Mouse (Mus musculus): ENCODE measurements around the gene Mok. TPM values are rescaled to one million over a fixed set of nuclear protein-coding genes. Genes with fewer than 3 reads are reported as not detected.
A peak's percentile ranks its signal among the peaks of the same experiment; 100 is the strongest.
"Not testable (repeated sequence)": the region's sequence is repeated elsewhere in the genome, so short reads cannot be mapped to it uniquely, and the experiment has no call there.

The Mok gene
- polyA plus RNA-seq, 1 experiment from 2014 or later: 5.7 TPM

DNA sequence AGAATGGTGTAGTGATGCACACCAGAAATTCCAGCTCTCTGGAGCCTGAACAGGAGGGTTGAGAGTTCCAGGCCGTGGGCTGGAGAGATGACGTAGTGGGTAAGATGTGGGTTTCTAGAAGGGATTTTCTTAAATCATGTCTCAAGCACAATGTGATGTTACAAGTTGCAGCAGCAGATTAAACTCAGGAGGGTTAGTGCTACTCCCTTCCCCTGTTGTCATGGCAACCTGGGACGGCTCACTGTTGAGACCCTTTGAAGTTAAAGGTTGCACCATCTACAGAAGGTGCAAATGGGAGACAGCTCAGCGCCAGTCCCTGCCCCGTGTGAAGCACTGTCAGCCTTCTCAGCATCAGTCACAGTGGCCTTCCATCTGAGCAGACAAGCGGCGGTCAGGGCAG is 20.5 kb upstream of the Mok start:
- H3K4me3 ChIP-seq: no peak overlapping the region
- H3K9me3 ChIP-seq: no peaks in the 10 kb centered on the region
- no peak for ATAC-seq (ENCODE audit: low FRiP score, low read depth)
- peaks cover 71% of the 10 kb centered on the region for H3K36me3 ChIP-seq
- no peaks in the 10 kb centered on the region for H3K4me1 ChIP-seq
- H3K27ac ChIP-seq: no peak overlapping the region
- 31% methylated on average over 7 of the region's 7 CpGs for WGBS
- no peaks in the 10 kb centered on the region for H3K27me3 ChIP-seq
- H3K9ac ChIP-seq: no peak overlapping the region; the same call in 1 of the 2 replicates
- H3K4me2 ChIP-seq (replicated peaks): no peak overlapping the region

DNA sequence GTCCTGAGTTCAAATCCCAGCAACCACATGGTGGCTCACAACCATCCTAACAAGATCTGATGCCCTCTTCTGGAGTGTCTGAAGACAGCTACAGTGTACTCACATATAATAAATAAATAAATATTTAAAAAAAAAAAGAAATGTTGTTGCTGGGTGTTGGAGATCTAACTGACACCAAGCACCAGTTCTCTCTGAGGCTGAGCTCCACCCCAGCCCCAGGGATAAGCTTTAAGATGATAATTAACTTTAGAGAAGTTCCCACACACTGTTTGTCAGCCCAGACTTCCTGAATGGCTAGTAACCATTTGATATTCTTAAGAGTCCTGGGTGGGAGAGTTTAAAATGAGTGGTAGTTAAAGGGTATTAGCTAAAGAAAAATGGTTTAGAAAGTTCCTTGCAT is 19.6 kb upstream of the Mok start:
- no peaks in the 10 kb centered on the region for H3K9me3 ChIP-seq
- no peak overlapping the region for H3K4me3 ChIP-seq
- no peak overlapping the region for H3K9ac ChIP-seq
- no peak overlapping the region for H3K27ac ChIP-seq
- no peak for ATAC-seq (ENCODE audit: low FRiP score, low read depth)
- no peak overlapping the region for H3K4me2 ChIP-seq (replicated peaks)
- H3K27me3 ChIP-seq: no peaks in the 10 kb centered on the region
- peaks cover 71% of the 10 kb centered on the region for H3K36me3 ChIP-seq
- no peaks in the 10 kb centered on the region for H3K4me1 ChIP-seq

DNA sequence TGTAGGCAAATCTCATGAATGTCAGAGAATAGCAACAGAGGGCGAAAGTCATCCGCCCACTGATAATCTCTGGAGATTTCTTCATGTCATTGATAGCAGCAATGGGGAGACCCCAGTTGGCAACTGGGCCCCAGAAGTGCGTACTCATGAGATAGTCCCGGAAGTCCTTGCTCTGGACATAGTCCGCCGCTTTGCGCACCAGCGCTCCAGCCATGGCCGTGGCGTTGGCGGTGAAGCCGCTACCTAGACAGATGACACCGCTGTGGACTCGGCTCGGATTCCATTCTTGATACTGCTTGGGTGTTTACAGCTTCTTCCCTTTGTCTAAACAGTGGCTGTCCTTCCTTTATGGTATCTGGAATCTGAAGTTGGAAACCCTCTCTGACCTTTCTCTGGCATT is 17.9 kb upstream of the Mok start:
- H3K4me1 ChIP-seq; H3K9ac ChIP-seq; H3K4me3 ChIP-seq; H3K27me3 ChIP-seq; H3K9me3 ChIP-seq; H3K4me2 ChIP-seq (replicated peaks); H3K27ac ChIP-seq; ATAC-seq (ENCODE audit: low FRiP score, low read depth): not testable (repeated sequence)
- WGBS: 96% methylated on average over 15 of the region's 15 CpGs
- H3K36me3 ChIP-seq: peaks cover 63% of the 10 kb centered on the region

DNA sequence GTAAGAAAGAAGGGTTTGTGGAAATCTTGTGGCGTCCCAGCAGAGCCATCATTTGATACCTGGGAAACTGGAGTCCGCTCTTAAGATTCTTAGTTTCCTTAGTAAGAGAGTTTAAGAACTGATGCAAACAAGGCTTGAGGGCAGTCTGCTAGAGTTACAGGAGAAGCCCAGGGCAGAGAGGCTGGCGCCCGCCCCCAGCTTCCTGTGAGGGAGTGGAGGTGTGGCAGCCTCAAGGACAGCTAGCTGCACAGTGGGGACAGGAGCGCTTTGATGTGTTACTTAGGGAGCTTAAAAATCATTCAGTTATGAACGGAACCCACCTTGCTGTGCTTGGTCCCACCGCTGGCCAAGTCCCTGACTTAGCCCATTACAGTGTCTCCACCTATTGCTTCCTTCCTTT is 16.5 kb upstream of the Mok start:
- H3K27ac ChIP-seq: no peak overlapping the region
- H3K4me3 ChIP-seq: no peak overlapping the region
- ATAC-seq (ENCODE audit: low FRiP score, low read depth): no peak
- H3K9ac ChIP-seq: no peak overlapping the region
- WGBS: 71% methylated on average over 7 of the region's 7 CpGs
- no peaks in the 10 kb centered on the region for H3K4me1 ChIP-seq
- H3K4me2 ChIP-seq (replicated peaks): no peak overlapping the region
- no peaks in the 10 kb centered on the region for H3K27me3 ChIP-seq
- no peaks in the 10 kb centered on the region for H3K9me3 ChIP-seq
- peaks cover 55% of the 10 kb centered on the region for H3K36me3 ChIP-seq

DNA sequence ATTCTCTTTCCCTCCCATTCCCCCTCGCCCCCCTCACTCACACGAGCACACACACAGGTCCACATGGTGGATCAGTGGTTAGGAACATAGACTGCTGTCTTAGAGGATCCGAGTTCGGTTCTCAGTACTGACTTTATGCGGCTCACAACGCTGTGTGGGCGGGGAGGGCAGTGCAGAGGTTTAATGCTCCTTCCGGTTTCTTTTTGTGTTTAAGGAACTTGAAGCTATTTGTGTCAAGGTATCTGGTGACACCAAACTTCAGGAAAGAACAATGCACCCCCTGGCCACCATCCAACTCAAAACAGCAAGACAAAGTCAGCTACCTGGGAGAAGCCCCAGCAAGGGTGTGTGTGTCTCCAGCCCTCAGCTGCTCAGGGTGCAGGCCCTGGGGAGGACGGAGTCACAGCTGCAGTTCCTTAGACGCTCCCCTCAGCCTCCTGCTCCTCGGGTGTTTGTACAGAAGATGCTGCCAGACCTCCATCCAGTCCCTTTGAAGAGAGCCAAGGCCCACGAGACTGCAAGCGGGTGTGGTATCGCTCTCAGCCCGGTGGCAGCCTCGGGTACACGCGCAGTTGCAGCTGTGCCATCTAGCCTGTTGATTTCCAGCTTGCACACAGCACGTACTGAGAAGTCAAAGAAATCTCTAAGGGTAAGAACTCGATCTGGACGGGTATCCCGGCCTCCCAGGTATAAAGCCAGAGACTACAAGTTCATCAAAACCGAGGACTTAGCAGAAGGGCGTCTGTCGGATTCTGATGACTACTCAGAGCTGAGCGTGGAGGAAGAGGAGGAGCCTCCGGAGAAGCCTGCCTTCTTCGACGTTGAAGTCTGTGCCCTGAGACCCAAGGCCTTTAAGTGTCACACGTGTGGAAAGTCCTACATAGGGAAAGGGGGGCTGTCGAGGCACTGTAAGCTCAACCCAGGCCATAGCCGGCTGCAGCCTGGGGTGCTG is 14.3 kb upstream of the Mok start:
- Histone ChIP-seq H3K27ac (no peak overlapping the region), H3K9ac (peak overlapping the region; percentile 4; the same call in 1 of the 2 replicates), H3K4me2 (replicated peaks) (no peak overlapping the region), H3K36me3 (peaks cover 40% of the 10 kb centered on the region), H3K9me3 (no peaks in the 10 kb centered on the region), H3K27me3 (no peaks in the 10 kb centered on the region), H3K4me3 (no peak overlapping the region), H3K4me1 (peaks cover 12% of the 10 kb centered on the region)
- no peak for ATAC-seq (ENCODE audit: low FRiP score, low read depth)
- 83% methylated on average over 32 of the region's 32 CpGs for WGBS

DNA sequence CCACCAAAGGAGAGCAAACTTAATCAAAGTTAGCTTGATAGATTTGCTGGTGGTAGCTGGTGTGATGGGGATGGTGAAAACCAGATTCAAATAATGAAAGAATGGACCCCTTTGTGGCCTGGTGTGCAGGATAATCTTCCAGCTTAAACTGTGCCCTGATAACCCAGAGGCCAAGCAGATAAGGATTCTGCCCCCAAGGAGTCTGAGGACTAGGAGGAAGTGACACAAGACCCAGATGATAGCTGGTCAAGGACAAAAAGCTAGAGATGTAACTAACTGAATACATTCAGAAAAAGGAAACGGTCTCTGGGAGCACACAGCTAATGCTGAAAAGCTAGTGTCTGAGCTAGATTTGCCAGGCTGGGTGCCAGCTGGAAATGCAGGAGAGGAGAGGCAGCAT is 11.2 kb upstream of the Mok start:
- no peak overlapping the region for H3K9ac ChIP-seq
- H3K9me3 ChIP-seq: no peaks in the 10 kb centered on the region
- H3K4me3 ChIP-seq: no peak overlapping the region
- no peak overlapping the region for H3K27ac ChIP-seq
- H3K36me3 ChIP-seq: peaks cover 18% of the 10 kb centered on the region
- H3K27me3 ChIP-seq: peaks cover 13% of the 10 kb centered on the region
- peaks cover 17% of the 10 kb centered on the region for H3K4me1 ChIP-seq
- no peak for ATAC-seq (ENCODE audit: low FRiP score, low read depth)
- 96% methylated on average over 1 of the region's 1 CpGs for WGBS
- no peak overlapping the region; the same call in 1 of the 2 replicates for H3K4me2 ChIP-seq (replicated peaks)

DNA sequence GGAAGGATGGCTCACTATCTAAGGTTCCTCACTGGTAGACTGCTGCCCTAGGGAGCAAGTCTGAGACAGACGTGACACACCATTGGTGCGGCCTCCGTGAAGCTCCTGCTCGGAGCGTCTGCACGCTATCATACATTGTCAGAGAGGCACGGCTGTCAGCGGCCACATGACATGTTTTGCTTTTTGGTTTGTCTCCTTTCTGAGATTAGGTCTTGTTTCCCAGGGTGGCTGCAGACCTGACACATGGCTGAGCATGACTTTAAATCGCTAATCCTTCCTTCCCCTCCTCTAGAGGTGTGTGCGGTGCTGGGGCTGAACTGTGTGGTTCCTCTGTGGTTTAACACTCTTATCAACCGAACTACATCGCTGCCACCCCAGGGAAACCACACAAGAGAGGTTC is 10.7 kb upstream of the Mok start:
- H3K9ac ChIP-seq: peak overlapping the region; percentile 93
- peaks cover 17% of the 10 kb centered on the region for H3K36me3 ChIP-seq
- no peak for ATAC-seq (ENCODE audit: low FRiP score, low read depth)
- no peak overlapping the region for H3K27ac ChIP-seq
- H3K4me3 ChIP-seq: peak overlapping the region; percentile 87
- WGBS: 82% methylated on average over 12 of the region's 12 CpGs
- peaks cover 17% of the 10 kb centered on the region for H3K4me1 ChIP-seq
- H3K4me2 ChIP-seq (replicated peaks): peak overlapping the region; percentile 78
- peaks cover 18% of the 10 kb centered on the region for H3K27me3 ChIP-seq
- H3K9me3 ChIP-seq: no peaks in the 10 kb centered on the region

DNA sequence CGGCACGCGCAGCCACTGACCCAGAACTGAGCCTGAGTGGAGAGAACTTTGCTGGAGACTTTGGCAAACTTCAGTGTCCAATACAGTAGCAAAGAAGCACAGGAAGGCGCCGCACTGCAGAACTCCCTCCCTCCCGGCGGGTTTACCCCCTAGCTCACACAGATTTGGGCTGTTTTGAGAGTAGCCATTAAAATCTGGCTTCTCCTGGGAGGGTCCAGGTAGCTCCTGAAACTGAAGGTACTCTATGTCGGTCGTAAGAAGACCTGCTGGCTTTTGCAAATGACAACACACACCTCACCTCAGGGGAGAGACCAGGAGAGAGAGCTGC is 10.2 kb upstream of the Mok start:
- peaks cover 22% of the 10 kb centered on the region for H3K4me1 ChIP-seq
- no peak for ATAC-seq (ENCODE audit: low FRiP score, low read depth)

DNA sequence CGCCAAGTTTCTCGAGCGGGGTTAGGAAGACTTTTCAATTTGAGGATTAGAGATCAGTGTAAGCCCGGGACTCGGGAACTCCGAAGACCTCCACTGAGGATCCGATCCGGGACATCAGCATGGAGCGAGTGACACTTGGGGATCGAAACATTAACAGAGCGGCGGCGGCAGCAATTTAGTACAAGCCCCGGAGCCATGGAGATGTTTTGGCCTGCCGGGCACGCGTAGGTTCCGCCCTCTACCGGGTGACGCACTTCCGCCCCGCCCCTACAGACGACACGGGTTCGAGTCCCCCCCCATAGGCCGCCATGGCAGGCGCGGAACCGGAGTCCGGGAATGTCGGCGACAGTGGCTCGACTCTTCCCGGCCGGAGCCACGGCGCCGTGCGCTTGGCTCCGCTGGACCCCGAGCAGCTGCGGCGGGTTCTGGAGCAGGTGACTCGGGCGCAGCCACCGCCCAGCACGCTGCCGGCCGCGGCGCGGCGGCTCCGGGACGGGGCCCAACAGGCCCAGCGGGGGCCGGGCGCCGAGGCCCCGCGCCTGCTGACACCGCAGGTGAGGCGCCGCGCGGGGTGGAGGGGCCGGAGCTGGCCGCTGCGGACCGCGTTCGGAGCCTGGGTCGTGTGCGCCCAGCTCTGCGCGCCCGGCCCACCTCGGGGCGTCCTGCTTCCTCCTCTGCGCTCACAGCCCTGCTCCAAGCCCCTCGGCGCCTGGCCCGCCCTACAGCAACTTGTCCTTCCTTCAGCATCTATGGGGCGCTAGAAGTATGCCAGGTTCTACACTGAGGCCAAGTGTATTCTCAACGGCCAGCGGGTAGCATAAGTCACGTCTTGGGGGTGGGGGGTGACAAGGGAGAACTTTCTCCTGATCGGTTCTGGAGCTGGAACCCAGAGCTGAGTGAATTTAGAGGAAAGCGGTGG is 9.5 kb upstream of the Mok start, which contains the start of gene Zfp839:
Zfp839 (plus strand) TSS at position 244 of the 919 bp plus-strand sequence.
- peaks cover 27% of the 10 kb centered on the region for H3K4me1 ChIP-seq
- peak within 1 kb of the TSS; percentile 93 for H3K9ac ChIP-seq
- WGBS: under 1% methylated on average over 89 of the region's 89 CpGs
- peaks cover 26% of the 10 kb centered on the region for H3K27me3 ChIP-seq
- H3K4me3 ChIP-seq: peak within 1 kb of the TSS; percentile 87
- peak within 1 kb of the TSS; percentile 73; the same call in 1 of the 2 replicates for H3K27ac ChIP-seq
- peak within 1 kb of the TSS; percentile 78 for H3K4me2 ChIP-seq (replicated peaks)
- H3K36me3 ChIP-seq: peaks cover 6% of the 10 kb centered on the region
- no peaks in the 10 kb centered on the region for H3K9me3 ChIP-seq
- peak; percentile 82 for ATAC-seq (ENCODE audit: low FRiP score, low read depth)

More for the DNA sequence above, 10.2 kb upstream of the Mok start:
- H3K9me3 ChIP-seq: no peaks in the 10 kb centered on the region
- H3K9ac ChIP-seq: peak overlapping the region; percentile 93
- peak overlapping the region; percentile 73; the same call in 1 of the 2 replicates for H3K27ac ChIP-seq
- WGBS: 14% methylated on average over 9 of the region's 9 CpGs
- peak overlapping the region; percentile 78 for H3K4me2 ChIP-seq (replicated peaks)
- peaks cover 23% of the 10 kb centered on the region for H3K27me3 ChIP-seq
- H3K36me3 ChIP-seq: peaks cover 13% of the 10 kb centered on the region
- peak overlapping the region; percentile 87 for H3K4me3 ChIP-seq

DNA sequence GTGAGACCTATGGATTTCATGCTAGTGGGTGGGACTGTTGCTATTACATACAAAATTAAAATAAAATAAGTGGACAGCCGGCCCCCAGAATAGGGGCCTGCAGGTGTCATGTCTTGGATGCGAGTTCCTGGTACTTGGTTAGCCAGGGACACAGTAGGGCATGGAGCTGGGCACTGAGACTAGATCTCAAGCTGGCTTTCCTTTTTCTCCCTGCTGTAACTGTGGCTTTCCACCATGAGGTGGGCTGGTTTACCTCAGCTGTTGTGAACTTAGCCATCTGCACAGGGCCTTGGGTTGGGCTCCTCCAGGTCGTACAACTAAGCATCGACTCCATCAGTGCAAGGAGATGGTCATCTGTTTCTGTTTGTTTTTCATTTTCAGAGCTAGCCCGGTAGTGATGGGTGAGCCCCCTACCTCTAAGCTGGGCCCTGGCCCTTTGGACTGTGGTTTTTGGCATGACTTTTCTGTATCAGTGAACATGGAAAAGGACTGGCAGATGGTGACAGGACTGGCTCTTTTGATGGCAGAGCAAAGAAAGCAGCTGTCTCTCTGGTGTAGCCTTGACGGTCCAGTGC is 5.5 kb upstream of the Mok start:
- Histone ChIP-seq H3K4me1 (peaks cover 38% of the 10 kb centered on the region), H3K36me3 (no peaks in the 10 kb centered on the region), H3K9me3 (no peaks in the 10 kb centered on the region), H3K9ac (no peak overlapping the region; the same call in 1 of the 2 replicates), H3K4me2 (replicated peaks) (peak overlapping the region; percentile 70), H3K27me3 (peaks cover 37% of the 10 kb centered on the region), H3K4me3 (peak overlapping the region; percentile 50), H3K27ac (no peak overlapping the region)
- no peak for ATAC-seq (ENCODE audit: low FRiP score, low read depth)
- 66% methylated on average over 6 of the region's 6 CpGs for WGBS

DNA sequence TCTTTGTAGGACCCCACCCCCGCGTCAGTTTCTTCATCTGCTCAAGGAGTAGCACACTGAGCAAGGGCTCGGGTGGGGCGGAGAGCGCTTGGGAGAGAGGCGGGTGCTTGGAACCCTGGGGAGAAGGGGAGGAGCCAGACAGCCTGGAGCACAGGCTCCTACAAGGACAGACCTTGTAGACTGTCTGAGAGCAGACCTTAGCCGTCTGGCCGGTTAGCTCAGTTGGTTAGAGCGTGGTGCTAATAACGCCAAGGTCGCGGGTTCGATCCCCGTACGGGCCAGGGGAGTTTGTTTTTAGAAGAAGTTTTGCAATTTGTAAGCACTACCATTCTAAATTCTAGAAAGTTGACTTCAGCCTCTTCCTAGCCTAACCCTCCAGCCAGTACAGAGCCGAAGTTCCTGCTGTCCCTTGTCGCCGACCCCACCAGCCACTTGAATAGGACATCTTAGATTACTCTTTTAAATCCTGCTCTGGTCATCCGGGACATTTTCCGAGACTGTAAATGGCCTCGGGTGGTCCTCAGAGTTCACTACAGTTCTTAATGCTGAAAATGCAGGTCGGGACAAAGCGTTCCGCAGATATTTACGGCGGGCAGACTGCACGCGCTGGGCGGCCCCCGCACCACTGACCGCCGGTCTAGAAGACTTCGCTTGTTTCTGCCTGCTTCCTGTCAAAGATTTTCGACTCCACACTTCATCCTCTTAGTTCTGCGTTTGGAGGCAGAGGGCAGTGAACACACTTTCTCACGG is 4.6 kb upstream of the Mok start:
- ATAC-seq (ENCODE audit: low FRiP score, low read depth): peak; percentile 65
- Histone ChIP-seq H3K27me3 (peaks cover 37% of the 10 kb centered on the region), H3K9ac (peak overlapping the region; percentile 63), H3K36me3 (no peaks in the 10 kb centered on the region), H3K27ac (peak overlapping the region; percentile 15; the same call in 1 of the 2 replicates), H3K4me1 (peaks cover 30% of the 10 kb centered on the region), H3K4me2 (replicated peaks) (peak overlapping the region; percentile 70), H3K4me3 (peak overlapping the region; percentile 50), H3K9me3 (no peaks in the 10 kb centered on the region)
- WGBS: 1% methylated on average over 36 of the region's 36 CpGs
